Mouse (Mus musculus): ENCODE measurements around the gene Prss30. TPM values are rescaled to one million over a fixed set of nuclear protein-coding genes. Genes with fewer than 3 reads are reported as not detected.
A peak's percentile ranks its signal among the peaks of the same experiment; 100 is the strongest.

Gene Prss30
- 6.8 TPM in 1 of 2 replicates, not detected in the other for polyA plus RNA-seq (2011; ENCODE audit: insufficient read depth, insufficient read length, low replicate concordance, missing spikeins)

DNA sequence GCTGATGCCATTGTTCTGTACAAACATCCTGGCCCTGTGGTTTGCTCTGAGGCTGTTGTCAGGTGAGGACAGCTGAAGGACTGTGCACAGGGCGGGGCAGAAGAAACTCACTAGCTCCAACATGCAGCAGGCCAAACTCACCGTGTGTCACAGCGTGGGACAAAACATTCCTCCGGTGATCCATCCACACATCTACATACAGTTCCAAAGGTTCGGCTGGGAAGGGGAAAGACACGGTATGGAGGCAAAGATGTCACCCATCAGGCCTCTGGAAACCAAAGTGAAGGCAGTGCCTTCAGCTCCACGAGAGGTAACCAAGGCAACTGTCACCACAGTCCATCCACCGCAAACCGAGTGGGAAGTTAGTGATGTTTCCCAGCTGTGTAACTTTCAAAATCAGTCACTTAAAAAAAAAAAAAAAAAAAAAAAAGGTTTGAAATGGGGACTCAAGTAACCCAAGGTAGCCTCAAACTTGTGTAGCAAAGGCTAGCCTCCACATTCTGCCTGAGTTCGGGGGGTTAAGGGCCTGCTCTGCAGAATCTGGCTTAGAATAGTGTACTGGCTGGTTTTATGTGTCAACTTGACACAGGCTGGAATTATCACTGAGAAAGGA lies at the start of gene Prss30:
Prss30 (minus strand) TSS at position 270 of the 613 bp plus-strand sequence.
- H3K4me3 ChIP-seq (replicated peaks; ENCODE audit: control insufficient read depth, low read depth, low read length), result peak within 1 kb of the TSS; percentile 35

DNA sequence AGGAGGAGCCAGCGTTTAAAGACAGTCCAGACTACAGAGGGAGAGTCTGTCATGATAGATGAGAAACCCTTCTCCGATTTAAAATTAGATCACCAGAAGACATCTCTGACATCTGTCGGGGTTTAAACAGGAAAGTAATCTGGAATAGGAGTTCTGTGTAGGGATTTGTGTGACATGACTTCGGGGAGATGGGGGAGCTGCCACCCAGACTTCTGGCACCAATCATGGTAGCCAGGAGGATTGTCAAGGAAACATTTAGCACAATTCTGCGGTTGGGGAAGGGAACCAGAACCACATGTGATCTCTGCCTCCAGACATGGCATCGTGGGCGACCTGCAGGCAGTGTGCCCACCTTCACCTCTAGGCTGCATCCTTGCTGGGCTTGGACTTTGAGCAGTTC lies 49.1 kb upstream of the Prss30 start:
- TF ChIP-seq POLR2A (IDR thresholded peaks at IDR 0.05; ENCODE audit: borderline replicate concordance, control insufficient read depth, low read depth, low read length), result no peak
- no peak for TF ChIP-seq CTCF (IDR thresholded peaks at IDR 0.05; ENCODE audit: control insufficient read depth, insufficient read depth, low read length)
- H3K27ac ChIP-seq (ENCODE audit: control insufficient read depth, insufficient read depth, low read depth, low read length, poor library complexity), result no peak overlapping the region
- 64% methylated on average over 7 of the region's 7 CpGs for WGBS
- no peaks in the 10 kb centered on the region for H3K4me1 ChIP-seq (ENCODE audit: control insufficient read depth, insufficient read depth, low read length)
- no peak overlapping the region for H3K4me3 ChIP-seq (replicated peaks; ENCODE audit: control insufficient read depth, low read depth, low read length)

More for the DNA sequence above, at the start of gene Prss30:
- WGBS, result 55% methylated on average over 10 of the region's 10 CpGs
- peaks cover 4% of the 10 kb centered on the region for H3K4me1 ChIP-seq (ENCODE audit: control insufficient read depth, insufficient read depth, low read length)
- TF ChIP-seq CTCF (IDR thresholded peaks at IDR 0.05; ENCODE audit: control insufficient read depth, insufficient read depth, low read length) (no peak), POLR2A (IDR thresholded peaks at IDR 0.05; ENCODE audit: borderline replicate concordance, control insufficient read depth, low read depth, low read length) (no peak)
- H3K27ac ChIP-seq (ENCODE audit: control insufficient read depth, insufficient read depth, low read depth, low read length, poor library complexity), result peak within 1 kb of the TSS; percentile 59; the same call in 1 of the 2 replicates

DNA sequence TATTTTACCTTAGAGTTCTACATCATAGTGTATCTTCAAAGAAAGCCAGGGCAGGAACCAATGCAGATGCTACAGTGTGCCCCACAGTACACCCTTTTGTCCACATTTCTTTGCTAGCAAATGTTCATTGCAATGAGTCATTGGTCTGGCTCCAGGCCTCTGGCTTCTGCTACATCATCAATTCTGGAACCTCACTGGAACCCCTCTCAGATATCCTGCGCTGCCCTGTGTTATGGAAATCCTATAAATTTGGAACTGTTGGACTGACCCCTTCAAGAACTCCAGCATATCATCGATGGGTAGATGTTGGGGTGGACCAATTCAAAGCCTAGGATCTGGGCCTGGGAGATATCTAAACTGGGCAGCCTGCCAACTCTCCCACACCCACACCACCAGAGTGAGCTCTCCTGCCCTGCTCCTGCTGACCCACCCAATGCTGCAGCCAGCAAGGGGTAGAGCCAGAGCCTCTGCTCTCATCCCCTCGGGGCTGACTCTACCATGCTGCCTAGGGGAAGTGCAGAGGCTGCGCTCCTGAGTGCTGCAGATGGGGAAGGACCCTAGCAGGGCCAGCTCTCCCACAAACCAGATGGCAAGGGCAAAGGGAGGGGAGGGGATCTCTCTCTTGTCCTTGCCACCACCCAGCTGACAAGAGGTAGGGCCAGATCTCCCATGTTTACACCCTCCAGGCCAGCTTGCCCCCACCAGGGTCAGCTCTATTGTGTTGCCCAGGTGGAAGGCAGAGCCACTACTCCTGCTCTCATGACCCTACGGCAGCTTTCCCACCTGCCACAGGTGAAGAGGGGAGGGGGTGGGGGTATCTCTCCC lies 41.2 kb upstream of the Prss30 start:
- H3K4me1 ChIP-seq (ENCODE audit: control insufficient read depth, insufficient read depth, low read length), result no peaks in the 10 kb centered on the region
- H3K27ac ChIP-seq (ENCODE audit: control insufficient read depth, insufficient read depth, low read depth, low read length, poor library complexity), result peak overlapping the region; percentile 1; the same call in 1 of the 2 replicates
- H3K4me3 ChIP-seq (replicated peaks; ENCODE audit: control insufficient read depth, low read depth, low read length), result no peak overlapping the region
- peak; percentile 23; the same call in 1 of the 2 replicates for TF ChIP-seq POLR2A (IDR thresholded peaks at IDR 0.05; ENCODE audit: borderline replicate concordance, control insufficient read depth, low read depth, low read length)
- TF ChIP-seq CTCF (IDR thresholded peaks at IDR 0.05; ENCODE audit: control insufficient read depth, insufficient read depth, low read length), result no peak
- WGBS, result 56% methylated on average over 5 of the region's 5 CpGs

DNA sequence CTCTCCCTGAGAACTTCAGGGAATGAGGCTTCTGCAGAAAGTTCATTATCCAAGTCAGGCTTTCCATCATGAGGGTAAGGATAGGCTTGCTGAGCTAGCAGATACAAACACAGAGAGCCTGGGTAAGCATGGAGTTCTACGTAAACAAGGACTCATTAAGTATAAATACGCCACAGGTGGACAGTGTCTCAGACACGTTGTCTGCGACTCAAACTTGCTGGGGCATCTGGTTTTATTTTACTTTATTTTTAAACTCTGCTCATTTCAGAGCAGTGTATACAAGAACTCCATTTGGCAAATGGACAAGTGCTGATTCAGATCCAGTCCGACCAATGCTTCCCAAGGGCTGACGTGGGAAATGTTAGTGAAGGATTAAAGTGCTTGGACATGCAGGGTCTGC lies 40.3 kb upstream of the Prss30 start:
- WGBS, result 87% methylated on average over 6 of the region's 6 CpGs
- Histone ChIP-seq H3K4me1 (ENCODE audit: control insufficient read depth, insufficient read depth, low read length) (no peaks in the 10 kb centered on the region), H3K4me3 (replicated peaks; ENCODE audit: control insufficient read depth, low read depth, low read length) (no peak overlapping the region), H3K27ac (ENCODE audit: control insufficient read depth, insufficient read depth, low read depth, low read length, poor library complexity) (no peak overlapping the region)
- TF ChIP-seq CTCF (IDR thresholded peaks at IDR 0.05; ENCODE audit: control insufficient read depth, insufficient read depth, low read length) (no peak), POLR2A (IDR thresholded peaks at IDR 0.05; ENCODE audit: borderline replicate concordance, control insufficient read depth, low read depth, low read length) (no peak)

DNA sequence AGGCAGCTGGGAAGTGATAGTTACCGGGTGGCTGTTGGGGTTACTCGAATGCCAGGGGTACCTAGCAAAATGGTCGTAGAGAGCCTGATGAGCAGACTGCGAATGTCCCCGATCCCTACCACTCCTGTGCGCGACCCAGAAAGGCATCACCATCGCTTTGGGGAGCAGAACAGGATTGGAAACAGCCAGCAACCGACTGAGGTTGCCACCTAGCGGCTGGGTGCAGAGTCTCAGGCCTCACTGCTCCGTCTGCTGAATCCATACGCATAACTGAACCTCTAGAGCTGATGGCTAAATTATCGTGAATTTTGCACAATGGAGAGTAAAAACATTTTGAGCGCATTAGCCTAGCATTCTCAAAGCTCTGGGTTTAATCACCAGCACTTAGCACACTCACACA lies 35.4 kb upstream of the Prss30 start:
- Histone ChIP-seq H3K4me1 (ENCODE audit: control insufficient read depth, insufficient read depth, low read length) (no peaks in the 10 kb centered on the region), H3K4me3 (replicated peaks; ENCODE audit: control insufficient read depth, low read depth, low read length) (no peak overlapping the region), H3K27ac (ENCODE audit: control insufficient read depth, insufficient read depth, low read depth, low read length, poor library complexity) (no peak overlapping the region)
- WGBS, result 56% methylated on average over 14 of the region's 14 CpGs
- TF ChIP-seq POLR2A (IDR thresholded peaks at IDR 0.05; ENCODE audit: borderline replicate concordance, control insufficient read depth, low read depth, low read length) (no peak), CTCF (IDR thresholded peaks at IDR 0.05; ENCODE audit: control insufficient read depth, insufficient read depth, low read length) (peak; percentile 58)

DNA sequence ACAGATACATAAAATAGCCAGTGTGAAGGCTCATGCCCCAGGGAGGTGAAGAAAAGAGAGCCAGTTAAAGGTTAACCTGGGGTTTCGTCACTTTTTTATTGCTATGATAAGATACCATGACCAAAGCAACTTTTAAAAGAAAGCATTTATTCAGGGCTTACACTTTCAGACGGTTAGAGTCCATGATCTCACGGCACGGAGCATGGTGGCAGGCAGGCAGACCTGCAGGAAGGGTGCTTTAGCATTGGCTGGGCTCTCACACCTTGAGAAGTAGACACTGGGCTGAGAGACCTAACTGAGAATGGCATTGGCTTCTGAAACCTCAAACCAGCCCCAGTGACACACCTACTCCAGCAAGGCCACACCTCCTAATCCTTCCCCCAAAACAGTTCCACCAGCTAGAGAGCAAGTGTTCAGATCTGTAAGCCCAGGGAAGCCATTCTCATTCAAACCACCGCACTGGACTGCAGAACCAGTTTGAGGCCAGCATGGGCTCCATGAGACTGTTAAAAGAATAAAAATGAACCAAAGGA lies 34.1 kb upstream of the Prss30 start:
- H3K4me3 ChIP-seq (replicated peaks; ENCODE audit: control insufficient read depth, low read depth, low read length), result no peak overlapping the region
- 83% methylated on average over 5 of the region's 5 CpGs for WGBS
- no peak overlapping the region for H3K27ac ChIP-seq (ENCODE audit: control insufficient read depth, insufficient read depth, low read depth, low read length, poor library complexity)
- TF ChIP-seq CTCF (IDR thresholded peaks at IDR 0.05; ENCODE audit: control insufficient read depth, insufficient read depth, low read length) (no peak), POLR2A (IDR thresholded peaks at IDR 0.05; ENCODE audit: borderline replicate concordance, control insufficient read depth, low read depth, low read length) (no peak)
- no peaks in the 10 kb centered on the region for H3K4me1 ChIP-seq (ENCODE audit: control insufficient read depth, insufficient read depth, low read length)

DNA sequence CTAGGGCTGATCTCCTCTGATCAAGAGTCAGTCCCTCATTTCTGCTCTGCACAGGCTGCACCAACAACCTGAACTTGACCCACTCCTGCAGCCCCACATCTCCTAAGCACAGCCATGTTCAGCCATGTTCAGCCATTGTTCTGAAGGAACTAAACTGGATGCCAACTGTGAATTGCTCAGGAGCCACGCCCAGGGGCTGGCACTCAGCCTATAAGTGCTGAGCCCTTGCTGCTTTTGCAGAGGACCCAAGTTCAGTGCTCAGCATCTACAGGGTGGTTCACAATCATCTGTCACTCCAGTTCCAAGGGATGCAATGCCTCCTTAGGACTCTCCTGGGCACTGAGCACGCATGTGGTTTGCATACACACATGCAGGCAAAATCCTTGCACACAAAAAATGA lies 32.6 kb upstream of the Prss30 start:
- Histone ChIP-seq H3K4me1 (ENCODE audit: control insufficient read depth, insufficient read depth, low read length) (no peaks in the 10 kb centered on the region), H3K27ac (ENCODE audit: control insufficient read depth, insufficient read depth, low read depth, low read length, poor library complexity) (no peak overlapping the region), H3K4me3 (replicated peaks; ENCODE audit: control insufficient read depth, low read depth, low read length) (no peak overlapping the region)
- TF ChIP-seq CTCF (IDR thresholded peaks at IDR 0.05; ENCODE audit: control insufficient read depth, insufficient read depth, low read length) (no peak), POLR2A (IDR thresholded peaks at IDR 0.05; ENCODE audit: borderline replicate concordance, control insufficient read depth, low read depth, low read length) (no peak)
- 76% methylated on average over 2 of the region's 2 CpGs for WGBS

DNA sequence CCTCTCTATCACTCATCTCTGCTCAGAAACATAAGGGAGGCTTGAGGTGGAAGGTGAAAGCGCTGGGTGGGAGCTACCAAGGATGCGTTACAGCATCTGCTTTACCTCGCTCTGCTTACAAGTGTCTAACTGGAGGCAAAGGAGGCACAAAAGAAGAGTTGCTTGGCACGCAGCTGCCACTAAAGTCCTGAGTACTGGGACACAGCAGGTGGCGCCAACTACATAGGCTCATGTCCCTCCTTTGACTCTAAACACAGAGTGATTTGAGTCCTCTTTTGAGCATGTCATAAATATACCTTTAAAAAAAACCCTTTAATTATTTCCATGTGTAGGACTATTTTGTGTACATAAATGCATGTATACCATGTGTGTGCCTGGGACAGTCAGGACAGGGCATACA lies 29.3 kb upstream of the Prss30 start:
- TF ChIP-seq POLR2A (IDR thresholded peaks at IDR 0.05; ENCODE audit: borderline replicate concordance, control insufficient read depth, low read depth, low read length), result no peak
- TF ChIP-seq CTCF (IDR thresholded peaks at IDR 0.05; ENCODE audit: control insufficient read depth, insufficient read depth, low read length), result no peak
- no peak overlapping the region for H3K4me3 ChIP-seq (replicated peaks; ENCODE audit: control insufficient read depth, low read depth, low read length)
- WGBS, result 58% methylated on average over 5 of the region's 5 CpGs
- no peak overlapping the region for H3K27ac ChIP-seq (ENCODE audit: control insufficient read depth, insufficient read depth, low read depth, low read length, poor library complexity)
- no peaks in the 10 kb centered on the region for H3K4me1 ChIP-seq (ENCODE audit: control insufficient read depth, insufficient read depth, low read length)
